Mouse (Mus musculus) midbrain, postnatal 0 days (tissue): Measurements from ENCODE around the gene Platr17. TPM values are rescaled to one million over a fixed set of nuclear protein-coding genes. Genes with fewer than 3 reads are reported as not detected.
"Not testable (repeated sequence)": the region's sequence is repeated elsewhere in the genome, so short reads cannot be mapped to it uniquely, and the experiment has no call there.

ENCODE experiments used
- ATAC-seq: fragments of 200-750 bp; cut with Nextera tagmentation; 2 replicates; pipeline ENCODE4 v1.8.0; 2017; ENCODE audit warnings: moderate number of reproducible peaks, mild to moderate bottlenecking, moderate TSS enrichment, moderate library complexity; ENCODE audit not compliant: low FRiP score
- DNase-seq: peaks from one replicate; pipeline ENCODE4 v3.0.0-alpha.2; 2015; ENCODE audit warnings: low spot score
- H3K27ac ChIP-seq: fragments of 300-500 bp; sonication (generic); 2 replicates; pipeline ENCODE4 v1.5.1; 2014; ENCODE audit warnings: low read depth, mild to moderate bottlenecking, low read length, mixed read lengths
- H3K27me3 ChIP-seq: fragments of 300-500 bp; sonication (generic); 2 replicates; pipeline ENCODE4 v1.6.1; 2014; ENCODE audit warnings: low read length, control low read depth, mixed read lengths; ENCODE audit not compliant: insufficient read depth
- H3K36me3 ChIP-seq: fragments of 300-500 bp; sonication (generic); 2 replicates; pipeline ENCODE4 v1.6.1; 2014; ENCODE audit warnings: low read length, control low read depth, mixed read lengths; ENCODE audit not compliant: insufficient read depth
- H3K4me1 ChIP-seq: fragments of 300-500 bp; sonication (generic); 2 replicates; pipeline ENCODE4 v1.6.1; 2014; ENCODE audit warnings: mild to moderate bottlenecking, control low read depth, antibody characterized with exemption, low read length, mixed read lengths; ENCODE audit not compliant: insufficient read depth
- H3K4me2 ChIP-seq: fragments of 300-500 bp; sonication (generic); 2 replicates; pipeline ENCODE4 v1.6.1; 2014; ENCODE audit warnings: low read depth, mild to moderate bottlenecking, low read length, mixed read lengths; ENCODE audit not compliant: poor library complexity, severe bottlenecking
- H3K4me3 ChIP-seq: fragments of 300-500 bp; sonication (generic); 2 replicates; pipeline ENCODE4 v1.5.1; 2014; ENCODE audit warnings: low read depth, mild to moderate bottlenecking, low read length, moderate library complexity
- H3K9ac ChIP-seq: fragments of 300-500 bp; sonication (generic); replicated peaks from 2 replicates; pipeline ENCODE4 v1.6.1; 2014; ENCODE audit warnings: mild to moderate bottlenecking, low read length, moderate library complexity, mixed read lengths; ENCODE audit not compliant: poor library complexity, severe bottlenecking
- H3K9me3 ChIP-seq: fragments of 300-500 bp; sonication (generic); 2 replicates; pipeline ENCODE4 v1.6.1; 2016; ENCODE audit warnings: low read length, control low read depth
- CTCF ChIP-seq: IDR thresholded peaks from 2 replicates; pipeline ENCODE4 v1.5.1; 2016; ENCODE audit warnings: antibody characterized with exemption, mild to moderate bottlenecking
- WGBS: fragments of 180-500 bp; shearing (Covaris S2); extraction: QIAGEN DNeasy Blood & Tissue Kit; methylation state at CpG from one replicate; pipeline ENCODE4 v1.1.7; 2014; 5-methylcytosine and 5-hydroxymethylcytosine counted together
- polyA plus RNA-seq: library from polyadenylated mRNA; unstranded; fragments of >200 nt; fragmentation: Nextera tagmentation; extraction: Ambion mirVana; gene quantifications from 2 replicates; pipeline ENCODE4 v1.2.1, GENCODE M21; 2015
- total RNA-seq: library from RNA; depleted of rRNA; stranded (reverse); fragments of >200 nt; gene quantifications from 2 replicates; pipeline ENCODE4 v1.2.3, GENCODE M21; 2014

Gene Platr17
- total and polyA plus RNA-seq, 2 experiments from 2014 or later, result 0.22 to 1.5 TPM

DNA sequence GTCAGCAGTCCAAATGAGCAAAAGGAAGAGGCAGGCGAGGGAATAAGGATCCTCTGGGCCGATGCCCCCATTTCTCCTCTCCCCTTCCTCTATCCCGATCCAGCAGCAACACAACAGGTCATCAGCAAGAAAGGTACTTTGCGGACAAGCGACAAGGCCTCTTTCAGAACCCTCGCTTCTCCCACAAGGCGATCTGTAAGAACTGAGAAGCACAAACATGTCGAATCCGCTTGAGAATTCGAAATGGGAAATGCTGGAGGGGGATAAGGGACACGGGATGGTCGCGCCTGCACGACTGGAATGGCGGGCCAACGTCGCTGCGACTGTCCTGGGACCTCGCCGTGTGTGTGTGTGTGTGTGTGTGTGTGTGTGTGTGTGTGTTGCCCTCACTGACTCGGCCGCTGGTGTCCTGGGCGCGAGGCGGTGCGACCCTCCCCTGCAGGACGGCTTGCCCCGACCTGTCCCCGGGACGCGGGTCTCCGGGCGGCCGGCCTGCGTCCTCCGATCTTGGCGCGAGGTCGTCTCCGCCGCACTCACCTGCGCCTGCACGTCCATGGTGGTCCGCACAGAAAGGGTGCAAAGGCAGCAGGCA, 14.9 kb upstream of the Platr17 start:
- DNase-seq, result not testable (repeated sequence)

GRCm38 (mm10) chr17:33890533-33891059, 14.3 kb upstream of the Platr17 start, which contains the start of gene Kifc1:
Gene Kifc1 (minus strand): TSS chr17:33890661.
- DNase-seq (peak; percentile 100), ATAC-seq (peak; percentile 99)
- Histone ChIP-seq H3K36me3 (no peaks in the 10 kb centered on the region), H3K9ac (no peak within 1 kb of the TSS; the same call in 1 of the 2 replicates), H3K4me2 (peak within 1 kb of the TSS; percentile 66), H3K9me3 (no peaks in the 10 kb centered on the region), H3K27me3 (no peaks in the 10 kb centered on the region), H3K4me3 (peak within 1 kb of the TSS; percentile 50), H3K4me1 (no peaks in the 10 kb centered on the region), H3K27ac (no peak within 1 kb of the TSS)
- WGBS, result under 1% methylated on average over 49 of the region's 49 CpGs
- peak; percentile 100 for TF ChIP-seq CTCF

More for the DNA sequence above, 14.9 kb upstream of the Platr17 start:
- Histone ChIP-seq H3K4me2 (peak overlapping the region; percentile 66), H3K4me3 (peak overlapping the region; percentile 50)
- H3K9me3 ChIP-seq, H3K9ac ChIP-seq, ATAC-seq, H3K4me1 ChIP-seq, H3K27ac ChIP-seq, H3K27me3 ChIP-seq, H3K36me3 ChIP-seq: not testable (repeated sequence)
- WGBS, result under 1% methylated on average over 44 of the region's 44 CpGs

GRCm38 (mm10) chr17:33891357-33891756, 13.6 kb upstream of the Platr17 start:
- no peak overlapping the region for H3K9ac ChIP-seq
- DNase-seq, result no peak
- H3K27ac ChIP-seq, result no peak overlapping the region
- no peaks in the 10 kb centered on the region for H3K36me3 ChIP-seq
- 68% methylated on average over 2 of the region's 2 CpGs for WGBS
- ATAC-seq, result no peak
- no peaks in the 10 kb centered on the region for H3K9me3 ChIP-seq
- H3K4me2 ChIP-seq, result no peak overlapping the region
- H3K4me3 ChIP-seq, result no peak overlapping the region
- no peaks in the 10 kb centered on the region for H3K27me3 ChIP-seq
- TF ChIP-seq CTCF, result no peak
- no peaks in the 10 kb centered on the region for H3K4me1 ChIP-seq

DNA sequence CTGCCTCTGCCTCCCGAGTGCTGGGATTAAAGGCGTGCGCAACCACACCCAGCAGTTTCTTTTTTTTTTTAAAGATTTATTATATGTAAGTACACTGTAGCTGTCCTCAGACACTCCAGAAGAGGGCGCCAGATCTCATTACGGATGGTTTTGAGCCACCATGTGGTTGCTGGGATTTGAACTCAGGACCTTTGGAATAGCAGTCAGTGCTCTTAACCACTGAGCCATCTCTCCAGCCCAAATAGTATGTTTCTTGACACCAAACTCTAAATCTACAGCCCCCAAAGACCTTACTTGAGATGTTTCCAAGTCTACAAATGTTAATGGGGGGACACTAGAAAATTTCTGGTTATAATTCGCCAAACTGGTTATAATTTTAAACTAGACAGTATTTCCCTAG, 13.0 kb upstream of the Platr17 start:
- WGBS, result 69% methylated on average over 6 of the region's 6 CpGs
- peak; percentile 18; the same call in 1 of the 2 replicates for TF ChIP-seq CTCF
- H3K27me3 ChIP-seq, result not testable (repeated sequence)

GRCm38 (mm10) chr17:33892429-33892828, 12.5 kb upstream of the Platr17 start:
- DNase-seq, result no peak
- no peaks in the 10 kb centered on the region for H3K27me3 ChIP-seq
- no peak for ATAC-seq
- H3K4me1 ChIP-seq, result no peaks in the 10 kb centered on the region
- H3K4me2 ChIP-seq, result no peak overlapping the region
- H3K9ac ChIP-seq, result no peak overlapping the region
- H3K9me3 ChIP-seq, result no peaks in the 10 kb centered on the region
- H3K4me3 ChIP-seq, result no peak overlapping the region
- no peak for TF ChIP-seq CTCF
- 17% methylated on average over 7 of the region's 7 CpGs for WGBS
- H3K27ac ChIP-seq, result no peak overlapping the region
- H3K36me3 ChIP-seq, result no peaks in the 10 kb centered on the region

More for the DNA sequence above, 13.0 kb upstream of the Platr17 start:
- not testable (repeated sequence) for H3K4me2 ChIP-seq, H3K36me3 ChIP-seq, H3K27ac ChIP-seq, H3K4me1 ChIP-seq, H3K4me3 ChIP-seq, H3K9ac ChIP-seq, H3K9me3 ChIP-seq, DNase-seq, ATAC-seq

- H3K9me3 ChIP-seq, H3K27ac ChIP-seq, DNase-seq, H3K4me1 ChIP-seq, H3K4me2 ChIP-seq, H3K27me3 ChIP-seq, H3K9ac ChIP-seq, H3K36me3 ChIP-seq, ATAC-seq, H3K4me3 ChIP-seq: not testable (repeated sequence)
- 79% methylated on average over 4 of the region's 4 CpGs for WGBS
Observed at GRCm38 (mm10) chr17:33893011-33893410, 11.9 kb upstream of the Platr17 start.
